Mouse (Mus musculus) heart, embryonic 14.5 days (tissue): Measurements from ENCODE around the gene Wdr74. TPM values are rescaled to one million over a fixed set of nuclear protein-coding genes. Genes with fewer than 3 reads are reported as not detected.

Experiments
- ATAC-seq: fragments of 200-750 bp; cut with Nextera tagmentation; 2 replicates; pipeline ENCODE4 v1.8.0; 2017; ENCODE audit warnings: low read depth, moderate TSS enrichment; ENCODE audit not compliant: insufficient number of reproducible peaks, insufficient read depth, low FRiP score
- H3K27ac ChIP-seq, 2 experiments: fragments of 200-500 bp in 1 of 2; fragments of 300-500 bp in 1 of 2; sonication (generic) in 1 of 2; replicated peaks in 1 of 2; 2 replicates each; pipeline ENCODE4 v1.5.1; 2012 to 2014; ENCODE audit warnings: low read depth in 2 of 2, low read length in 2 of 2, control low read depth in 1 of 2, mild to moderate bottlenecking in 1 of 2, mixed read lengths in 1 of 2; ENCODE audit not compliant: control insufficient read depth in 1 of 2, insufficient read depth in 1 of 2
- H3K27me3 ChIP-seq: fragments of 300-500 bp; sonication (generic); 2 replicates; pipeline ENCODE4 v1.6.1; 2014; ENCODE audit warnings: mild to moderate bottlenecking, low read length, control low read depth; ENCODE audit not compliant: control insufficient read depth, insufficient read depth
- H3K36me3 ChIP-seq: fragments of 300-500 bp; sonication (generic); 2 replicates; pipeline ENCODE4 v1.6.1; 2014; ENCODE audit warnings: mild to moderate bottlenecking, control low read depth, low read length, mixed read lengths; ENCODE audit not compliant: control insufficient read depth, insufficient read depth
- H3K4me1 ChIP-seq, 2 experiments: fragments of 200-500 bp in 1 of 2; fragments of 300-500 bp in 1 of 2; sonication (generic) in 1 of 2; 2 replicates each; pipeline ENCODE4 v1.6.1; 2012 to 2014; ENCODE audit warnings: low read length in 2 of 2, control low read depth in 1 of 2, mixed read lengths in 1 of 2; ENCODE audit not compliant: control insufficient read depth in 2 of 2, insufficient read depth in 2 of 2
- H3K4me2 ChIP-seq: fragments of 300-500 bp; sonication (generic); 2 replicates; pipeline ENCODE4 v1.6.1; 2014; ENCODE audit warnings: mild to moderate bottlenecking, low read length
- H3K4me3 ChIP-seq, 2 experiments: fragments of 200-500 bp in 1 of 2; fragments of 300-500 bp in 1 of 2; sonication (generic) in 1 of 2; 2 replicates each; pipeline ENCODE4 v1.5.1; 2012 to 2014; ENCODE audit warnings: low read length in 2 of 2, mild to moderate bottlenecking in 2 of 2, control low read depth in 1 of 2, low read depth in 1 of 2, moderate library complexity in 1 of 2; ENCODE audit not compliant: control insufficient read depth in 1 of 2, insufficient read depth in 1 of 2
- H3K9ac ChIP-seq: fragments of 300-500 bp; sonication (generic); 2 replicates; pipeline ENCODE4 v1.6.1; 2014; ENCODE audit warnings: mild to moderate bottlenecking, low read length
- H3K9me3 ChIP-seq: fragments of 300-500 bp; sonication (generic); 2 replicates; pipeline ENCODE4 v1.6.1; 2016; ENCODE audit warnings: low read length, control low read depth; ENCODE audit not compliant: control insufficient read depth
- WGBS: fragments of 180-500 bp; shearing (Covaris S2); extraction: QIAGEN DNeasy Blood & Tissue Kit; methylation state at CpG from one replicate; pipeline ENCODE4 v1.1.7; 2014; 5-methylcytosine and 5-hydroxymethylcytosine counted together
- polyA plus RNA-seq: library from polyadenylated mRNA; unstranded; fragments of >200 nt; fragmentation: Nextera tagmentation; extraction: Ambion mirVana; gene quantifications from 2 replicates; pipeline ENCODE4 v1.2.1, GENCODE M21; 2014

Gene Wdr74
- polyA plus RNA-seq, 1 experiment from 2014 or later: 50.5 TPM

DNA sequence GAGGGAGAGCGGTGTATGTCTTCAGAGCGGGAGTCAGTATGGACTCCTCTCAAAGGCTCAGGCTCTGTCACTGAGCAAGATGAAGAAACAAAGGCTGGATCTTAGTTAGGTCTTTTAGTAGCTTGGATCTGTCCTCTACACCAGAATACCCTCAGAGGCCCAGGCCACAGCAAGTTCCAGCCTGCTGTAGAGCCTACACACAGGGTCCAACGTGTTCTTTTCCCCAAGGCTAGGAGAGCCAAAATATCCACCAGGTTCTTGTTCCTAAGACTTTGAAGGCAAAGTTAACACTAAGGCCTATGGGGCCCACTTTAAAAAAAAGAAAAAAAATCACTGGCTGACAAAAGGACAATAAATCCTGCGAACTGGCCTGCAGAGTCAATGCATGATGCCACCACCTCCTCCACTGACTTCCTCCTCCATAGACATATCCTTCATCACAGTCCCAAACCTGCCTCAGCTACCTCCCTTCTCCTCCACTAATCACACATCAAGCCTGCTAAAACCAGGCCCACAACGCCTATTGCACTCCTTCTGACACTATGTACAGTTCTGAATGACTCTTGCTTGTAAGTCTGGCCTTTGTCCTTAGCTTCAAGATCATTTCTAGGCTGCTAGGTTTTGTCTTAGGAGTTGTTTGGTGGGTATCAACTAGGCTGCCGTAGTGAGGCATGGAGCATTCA is 30.5 kb upstream of the Wdr74 start:
- peaks cover 0 to 4% of the 10 kb centered on the region in 2 experiments; a peak in 2 of 4 replicates for H3K4me1 ChIP-seq
- 76% methylated on average over 6 of the region's 6 CpGs for WGBS
- no peak for ATAC-seq

DNA sequence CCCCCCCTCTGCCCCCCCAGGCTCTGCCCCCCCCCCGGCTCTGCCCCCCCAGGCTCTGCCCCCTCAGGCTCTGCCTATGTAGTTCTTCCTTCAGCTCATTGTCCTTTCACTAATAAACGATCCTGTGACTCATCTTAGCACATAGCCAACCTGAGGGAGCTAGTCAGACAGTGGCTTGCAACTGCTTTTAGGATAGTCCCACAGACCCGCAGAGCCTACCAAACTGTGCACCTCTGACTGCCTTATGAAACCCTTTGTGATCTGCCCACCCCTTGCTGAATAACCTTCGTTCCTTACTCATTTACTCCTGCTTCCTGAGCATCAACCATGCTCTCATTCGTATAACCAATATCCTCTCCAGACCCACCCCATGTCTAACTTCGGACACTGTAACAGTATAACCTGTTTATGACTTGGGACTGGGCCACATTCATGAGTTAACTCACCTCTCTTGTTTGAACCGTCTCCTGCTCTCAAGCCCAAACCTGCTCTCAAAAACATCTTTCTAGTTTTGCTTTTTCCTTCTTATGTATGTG is 29.4 kb upstream of the Wdr74 start:
- no peak overlapping the region for H3K4me3 ChIP-seq
- H3K9me3 ChIP-seq: no peaks in the 10 kb centered on the region
- 81% methylated on average over 7 of the region's 7 CpGs for WGBS
- no peak overlapping the region for H3K9ac ChIP-seq
- ATAC-seq: no peak
- no peak overlapping the region for H3K27ac ChIP-seq
- peaks cover 0 to 13% of the 10 kb centered on the region in 2 experiments; a peak in 3 of 4 replicates for H3K4me1 ChIP-seq
- no peaks in the 10 kb centered on the region for H3K27me3 ChIP-seq
- H3K4me2 ChIP-seq: no peak overlapping the region
- peaks cover 51% of the 10 kb centered on the region for H3K36me3 ChIP-seq

More for the DNA sequence above, 30.5 kb upstream of the Wdr74 start:
- Histone ChIP-seq H3K4me2 (no peak overlapping the region), H3K27me3 (no peaks in the 10 kb centered on the region), H3K27ac (no peak overlapping the region), H3K9me3 (no peaks in the 10 kb centered on the region), H3K9ac (no peak overlapping the region), H3K36me3 (peaks cover 40% of the 10 kb centered on the region), H3K4me3 (no peak overlapping the region)

DNA sequence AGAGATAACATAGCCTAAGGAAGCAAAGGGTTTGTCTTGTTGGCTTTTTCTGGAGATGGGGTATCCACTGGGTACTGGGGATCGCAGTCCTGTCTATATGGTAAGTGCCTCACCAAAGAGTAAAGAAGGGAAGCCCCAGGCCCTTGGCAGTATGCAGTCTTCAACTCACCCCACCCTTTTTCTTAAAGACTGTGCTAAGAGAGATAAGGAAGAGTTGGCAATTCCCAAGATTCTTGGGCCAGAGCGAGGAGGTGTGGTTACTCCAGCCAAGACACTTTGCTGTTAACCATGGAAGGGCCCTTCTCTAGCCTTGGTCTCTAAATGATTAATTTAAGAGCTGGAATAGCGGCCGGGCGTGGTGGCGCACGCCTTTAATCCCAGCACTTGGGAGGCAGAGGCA is 28.7 kb upstream of the Wdr74 start:
- 91% methylated on average over 7 of the region's 7 CpGs for WGBS
- ATAC-seq: no peak
- Histone ChIP-seq H3K4me2 (no peak overlapping the region), H3K9me3 (no peaks in the 10 kb centered on the region), H3K27ac (no peak overlapping the region), H3K27me3 (no peaks in the 10 kb centered on the region), H3K36me3 (peaks cover 58% of the 10 kb centered on the region), H3K4me3 (no peak overlapping the region), H3K4me1 (peaks cover 3 to 20% of the 10 kb centered on the region in 2 experiments), H3K9ac (no peak overlapping the region)

DNA sequence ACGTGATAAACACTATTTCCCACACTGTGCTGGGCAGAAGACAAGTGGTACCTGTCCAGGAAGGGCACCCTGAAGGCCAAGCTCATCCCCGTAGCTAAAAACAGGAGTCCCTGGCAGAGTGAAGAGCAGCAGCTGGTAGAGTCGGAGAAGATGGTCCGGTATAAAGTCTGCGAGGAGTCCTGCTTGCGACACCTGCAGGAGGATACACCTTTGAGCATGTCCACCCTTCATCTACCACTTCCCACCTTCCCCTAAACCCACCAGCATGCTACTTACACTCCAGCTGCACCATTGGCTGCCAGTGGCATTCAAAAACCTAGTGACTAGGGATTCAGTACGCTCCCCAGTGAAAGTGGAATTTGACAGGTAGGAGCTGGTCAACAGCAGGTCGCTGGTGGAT is 26.7 kb upstream of the Wdr74 start:
- H3K9me3 ChIP-seq: no peaks in the 10 kb centered on the region
- no peak overlapping the region for H3K4me2 ChIP-seq
- H3K27ac ChIP-seq: no peak overlapping the region
- peaks cover 5 to 28% of the 10 kb centered on the region in 2 experiments for H3K4me1 ChIP-seq
- ATAC-seq: no peak
- no peak overlapping the region for H3K4me3 ChIP-seq
- peaks cover 64% of the 10 kb centered on the region for H3K36me3 ChIP-seq
- H3K9ac ChIP-seq: no peak overlapping the region
- no peaks in the 10 kb centered on the region for H3K27me3 ChIP-seq
- WGBS: 87% methylated on average over 8 of the region's 8 CpGs

DNA sequence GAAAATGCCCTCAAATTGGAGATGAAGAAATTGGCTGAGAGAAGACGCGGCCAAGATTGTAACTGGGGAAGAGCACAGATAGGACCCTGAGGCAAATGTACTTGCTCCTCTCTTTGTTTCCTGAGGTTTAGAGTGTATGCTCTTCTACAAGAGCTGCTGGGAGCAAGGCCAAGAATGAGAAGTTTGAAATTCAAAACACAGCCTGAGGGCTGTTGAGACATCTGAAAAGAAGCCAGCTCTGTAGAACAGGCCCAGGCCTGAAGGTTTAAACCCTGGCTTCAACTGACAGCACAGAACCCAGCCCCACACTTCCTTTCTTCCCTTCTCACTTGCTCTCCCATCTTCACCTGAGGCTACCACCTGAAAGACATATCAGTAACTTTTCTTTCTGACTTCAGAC is 25.6 kb upstream of the Wdr74 start:
- Histone ChIP-seq H3K4me1 (peaks cover 7 to 32% of the 10 kb centered on the region in 2 experiments), H3K9me3 (no peaks in the 10 kb centered on the region), H3K9ac (peak overlapping the region; percentile 50; the same call in 1 of the 2 replicates), H3K36me3 (peaks cover 64% of the 10 kb centered on the region), H3K4me2 (no peak overlapping the region), H3K27ac (peak overlapping the region in 1 of 2 experiments; percentile 21; a peak in 1 of 4 replicates), H3K4me3 (no peak overlapping the region), H3K27me3 (no peaks in the 10 kb centered on the region)
- whole genome bisulfite sequencing: 95% methylated on average over 2 of the region's 2 CpGs
- ATAC-seq: no peak

DNA sequence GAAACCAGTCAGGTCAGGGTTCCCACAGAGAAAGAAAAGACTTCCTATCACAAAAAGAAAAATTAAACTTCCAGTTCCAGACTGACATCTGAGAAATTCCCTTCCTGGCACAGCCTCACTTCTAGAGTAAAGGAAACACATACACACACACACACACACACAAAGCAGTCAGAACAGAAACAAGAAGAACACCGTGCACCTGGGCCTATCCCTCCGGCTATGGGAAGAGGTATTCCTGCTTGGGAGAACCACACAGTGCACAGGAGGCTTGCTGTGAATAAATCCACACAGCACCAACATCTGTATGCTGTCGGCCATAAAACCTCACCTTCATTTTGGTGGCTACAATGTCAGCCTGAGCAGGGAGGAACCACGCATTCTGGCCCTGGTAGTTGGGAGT is 24.1 kb upstream of the Wdr74 start:
- Histone ChIP-seq H3K36me3 (peaks cover 60% of the 10 kb centered on the region), H3K27me3 (no peaks in the 10 kb centered on the region), H3K27ac (0 out of 4 replicates have a peak overlapping the region, but pooled peaks of 1 of the 2 experiments have one; percentile 24), H3K4me3 (peak overlapping the region in 1 of 2 experiments; percentile 89; a peak in 3 of 4 replicates), H3K4me1 (peaks cover 7 to 32% of the 10 kb centered on the region in 2 experiments), H3K9me3 (no peaks in the 10 kb centered on the region), H3K9ac (peak overlapping the region; percentile 91), H3K4me2 (peak overlapping the region; percentile 81)
- no peak for ATAC-seq
- 65% methylated on average over 4 of the region's 4 CpGs for WGBS

DNA sequence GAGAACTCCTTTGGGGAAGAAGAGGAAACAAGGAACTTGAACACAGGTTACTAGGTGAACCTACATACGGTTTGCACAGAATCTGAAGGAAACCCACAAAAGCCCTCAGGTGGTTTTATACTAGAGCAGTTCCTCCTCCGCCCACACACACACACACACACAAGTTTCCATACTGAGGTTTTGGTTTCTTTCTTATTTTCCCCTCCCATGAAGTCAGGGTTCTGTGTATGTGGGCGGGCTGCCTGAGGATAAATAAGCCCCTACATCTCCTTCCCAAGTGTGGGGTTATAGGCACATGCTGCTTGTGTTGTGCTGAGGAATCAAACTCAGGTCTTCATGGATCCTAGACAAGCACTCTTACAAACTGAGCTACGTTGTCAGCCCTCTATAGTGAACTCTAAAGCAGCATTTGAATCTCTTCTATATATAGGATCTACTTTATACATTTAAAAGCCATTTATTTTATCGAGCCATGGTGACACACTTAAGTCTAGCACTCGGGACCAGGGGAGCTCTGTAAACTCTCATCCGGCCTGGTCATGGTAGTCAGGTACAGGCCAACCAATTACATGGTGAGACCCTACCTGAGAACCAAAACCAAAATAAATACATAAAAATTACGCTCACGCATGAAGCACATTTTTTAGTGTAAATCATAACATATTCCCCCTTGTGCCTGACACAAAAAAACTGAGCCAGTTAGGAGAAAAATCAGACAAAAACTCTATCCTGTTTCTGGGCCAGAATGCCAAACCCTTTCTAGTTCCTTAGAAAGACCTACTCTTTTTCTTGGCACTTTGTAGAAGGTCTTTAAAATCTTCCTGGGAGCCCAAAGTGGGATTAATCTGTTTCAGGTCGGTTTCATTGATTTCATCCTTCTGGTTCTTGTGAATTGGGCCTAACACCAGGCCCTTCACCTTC is 23.4 kb upstream of the Wdr74 start:
- Histone ChIP-seq H3K27ac (peak overlapping the region; percentile 89 to 96), H3K4me1 (peaks cover 7 to 32% of the 10 kb centered on the region in 2 experiments), H3K9ac (peak overlapping the region; percentile 91), H3K4me3 (peak overlapping the region; percentile 78 to 89), H3K27me3 (no peaks in the 10 kb centered on the region), H3K36me3 (peaks cover 53% of the 10 kb centered on the region), H3K4me2 (peak overlapping the region; percentile 81), H3K9me3 (no peaks in the 10 kb centered on the region)
- ATAC-seq: no peak
- 60% methylated on average over 10 of the region's 10 CpGs for WGBS
